Mouse (Mus musculus) C2C12 (cell line): ENCODE data around the gene Glod4. TPM values are rescaled to one million over a fixed set of nuclear protein-coding genes. Genes with fewer than 3 reads are reported as not detected.

ENCODE experiments used
- H3K27me3 ChIP-seq: one replicate; pipeline ENCODE4 v1.6.1; 2011; ENCODE audit not compliant: control insufficient read depth, insufficient read depth, insufficient read length
- H3K36me3 ChIP-seq: one replicate; pipeline ENCODE4 v1.6.1; 2011; ENCODE audit not compliant: control insufficient read depth, insufficient read depth
- H3K4me3 ChIP-seq: one replicate; pipeline ENCODE4 v1.5.1; 2011; ENCODE audit warnings: mild to moderate bottlenecking, control low read depth; ENCODE audit not compliant: poor library complexity, insufficient read depth, severe bottlenecking
- H3K79me2 ChIP-seq: one replicate; pipeline ENCODE4 v1.6.1; 2011; ENCODE audit not compliant: control insufficient read depth, insufficient read depth
- H3K79me3 ChIP-seq: one replicate; pipeline ENCODE4 v1.6.1; 2011; ENCODE audit warnings: low read depth, control low read depth
- H3ac ChIP-seq: one replicate; pipeline ENCODE3; 2011; ENCODE audit warnings: low read depth; ENCODE audit not compliant: control insufficient read depth, insufficient read length
- CEBPB ChIP-seq: IDR thresholded peaks from one replicate; pipeline ENCODE4 v1.6.1; 2011; ENCODE audit warnings: low read depth, mild to moderate bottlenecking, control low read depth, moderate library complexity
- CTCF ChIP-seq: IDR thresholded peaks from one replicate; pipeline ENCODE4 v1.5.1; 2011; ENCODE audit not compliant: control insufficient read depth, insufficient read depth, insufficient read length
- FOSL1 ChIP-seq: IDR thresholded peaks from one replicate; pipeline ENCODE4 v1.8.0; 2011; ENCODE audit warnings: mild to moderate bottlenecking, low read length; ENCODE audit not compliant: poor library complexity, insufficient read depth, severe bottlenecking
- MAX ChIP-seq: IDR thresholded peaks from one replicate; pipeline ENCODE4 v1.6.1; 2011; ENCODE audit warnings: mild to moderate bottlenecking, control low read depth
- MYOD1 ChIP-seq: IDR thresholded peaks from one replicate; pipeline ENCODE4 v1.6.1; 2011; ENCODE audit warnings: low read depth; ENCODE audit not compliant: control insufficient read depth, insufficient read length
- MYOG ChIP-seq: IDR thresholded peaks from one replicate; pipeline ENCODE4 v1.6.1; 2011; ENCODE audit not compliant: control insufficient read depth, insufficient read length; ENCODE audit errors: extremely low read depth
- USF1 ChIP-seq: IDR thresholded peaks from one replicate; pipeline ENCODE4 v1.6.1; 2011; ENCODE audit warnings: low read depth, mild to moderate bottlenecking, control low read depth, moderate library complexity
- polyA plus RNA-seq: library from polyadenylated mRNA; unstranded; fragments of >200 nt; fragmentation: generic; extraction: Trizol; gene quantifications from one replicate; pipeline ENCODE4 v1.2.1, GENCODE M21; 2012; ENCODE audit warnings: missing spikeins

Gene Glod4
- polyA plus RNA-seq, 1 experiment = 34.2 TPM

DNA sequence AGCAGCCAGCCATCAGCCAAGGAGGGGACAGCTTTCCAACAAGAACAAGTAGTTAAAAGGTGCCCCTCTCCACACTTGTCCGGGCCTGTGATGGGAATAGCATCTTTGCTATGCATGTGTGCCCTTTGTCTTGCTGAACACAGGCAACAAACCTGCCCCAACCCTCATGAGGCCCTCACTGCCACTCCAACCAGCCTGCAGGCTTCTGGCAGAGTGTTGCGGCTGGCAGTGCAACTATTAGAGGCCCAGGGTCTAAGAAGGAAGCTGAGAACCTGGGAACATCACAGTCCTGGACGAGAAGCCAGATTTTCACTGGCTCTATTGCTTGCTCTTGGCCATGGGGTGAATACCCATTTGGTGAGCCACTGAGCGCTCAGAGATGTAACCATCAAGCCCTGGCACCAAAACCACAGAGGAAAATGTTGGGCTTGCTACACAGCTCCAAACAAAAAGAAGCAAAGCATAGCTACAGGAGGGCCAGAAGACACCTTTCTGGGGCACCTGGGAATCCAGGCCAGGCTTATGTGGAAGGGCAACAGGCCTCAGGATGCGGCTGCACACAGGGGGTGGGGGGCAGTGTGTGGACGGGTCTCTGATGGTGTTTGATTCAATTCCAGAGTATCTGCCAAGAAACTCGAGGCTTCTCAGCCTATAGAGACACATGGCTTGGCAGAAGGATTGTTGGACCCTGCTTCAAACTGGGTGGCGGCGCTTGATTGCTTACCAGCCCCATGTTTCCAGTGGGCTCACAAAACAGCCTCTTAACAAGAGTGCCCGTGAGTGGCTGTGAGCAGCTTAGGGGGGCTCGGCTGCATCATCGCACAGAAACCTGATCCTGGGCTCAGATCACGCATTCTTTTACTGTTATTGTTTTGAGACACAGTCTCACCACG is 35.7 kb upstream of the Glod4 start:
- Histone ChIP-seq H3K79me3 (peaks cover 16% of the 10 kb centered on the region), H3ac (no peak overlapping the region), H3K4me3 (no peak overlapping the region), H3K79me2 (peaks cover 25% of the 10 kb centered on the region), H3K27me3 (no peaks in the 10 kb centered on the region), H3K36me3 (peaks cover 5% of the 10 kb centered on the region)
- TF ChIP-seq CEBPB = no peak
- TF ChIP-seq MAX = no peak
- TF ChIP-seq USF1 = no peak
- no peak for TF ChIP-seq FOSL1
- TF ChIP-seq MYOD1 = no peak
- TF ChIP-seq MYOG = no peak
- no peak for TF ChIP-seq CTCF

DNA sequence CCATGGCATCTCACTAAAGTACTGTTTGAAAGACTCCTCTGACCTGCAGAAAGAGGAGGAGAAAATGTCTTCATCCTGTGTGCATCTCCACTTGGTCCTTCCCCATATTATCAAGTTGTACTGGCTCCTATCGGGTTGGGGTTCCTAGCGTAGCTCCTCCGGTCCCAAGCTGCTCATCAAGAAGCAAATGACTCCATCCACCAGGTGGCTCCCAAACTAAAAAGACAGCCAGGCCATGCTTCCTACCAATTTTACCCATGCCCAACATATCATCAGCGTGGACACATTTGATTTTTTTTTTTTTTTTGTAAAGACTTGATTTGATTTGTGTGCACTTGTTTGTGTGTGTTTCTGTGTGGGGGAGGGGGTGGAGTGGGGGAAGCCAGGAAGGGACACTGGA is 28.9 kb upstream of the Glod4 start:
- Histone ChIP-seq H3K79me3 (no peaks in the 10 kb centered on the region), H3K36me3 (peaks cover 23% of the 10 kb centered on the region), H3K79me2 (no peaks in the 10 kb centered on the region), H3K4me3 (no peak overlapping the region), H3ac (no peak overlapping the region), H3K27me3 (no peaks in the 10 kb centered on the region)
- TF ChIP-seq MYOG = no peak
- TF ChIP-seq CTCF = no peak
- no peak for TF ChIP-seq MAX
- TF ChIP-seq USF1 = no peak
- no peak for TF ChIP-seq CEBPB
- TF ChIP-seq FOSL1 = no peak

GRCm38 (mm10) chr11:76268521-76269065 is 25.1 kb upstream of the Glod4 start:
- TF ChIP-seq CTCF (no peak), CEBPB (no peak), MYOD1 (no peak), USF1 (no peak), MYOG (no peak), MAX (no peak), FOSL1 (no peak)
- Histone ChIP-seq H3K36me3 (peaks cover 32% of the 10 kb centered on the region), H3ac (no peak overlapping the region), H3K79me3 (no peaks in the 10 kb centered on the region), H3K79me2 (no peaks in the 10 kb centered on the region), H3K4me3 (no peak overlapping the region), H3K27me3 (no peaks in the 10 kb centered on the region)

DNA sequence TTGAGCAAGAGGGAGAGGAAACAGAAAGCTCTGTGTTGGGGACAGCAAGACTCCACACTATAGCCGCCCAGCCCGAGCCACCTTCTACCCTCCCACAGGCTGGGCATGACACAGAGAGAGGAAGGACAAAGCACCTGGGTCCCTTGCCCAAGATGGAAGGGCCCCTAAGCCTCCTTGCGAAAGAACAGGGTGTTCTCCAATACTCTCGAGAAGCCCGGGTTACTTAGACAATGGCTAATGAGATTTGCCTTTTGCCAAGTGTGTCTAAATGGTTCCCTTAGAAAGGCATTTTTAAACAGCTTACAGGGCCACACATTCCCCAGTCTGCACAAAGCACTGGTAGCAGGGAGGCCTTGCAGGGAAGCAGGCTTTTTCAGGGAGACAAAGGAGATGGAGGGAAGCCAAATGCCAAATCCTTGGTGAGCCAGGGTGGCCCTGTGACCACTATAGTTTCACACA is 24.5 kb upstream of the Glod4 start:
- peaks cover 29% of the 10 kb centered on the region for H3K36me3 ChIP-seq
- TF ChIP-seq CEBPB (no peak), MYOD1 (no peak), USF1 (no peak), CTCF (no peak), FOSL1 (no peak), MYOG (no peak), MAX (no peak)
- no peaks in the 10 kb centered on the region for H3K79me3 ChIP-seq
- no peaks in the 10 kb centered on the region for H3K79me2 ChIP-seq
- H3K27me3 ChIP-seq = no peaks in the 10 kb centered on the region
- H3ac ChIP-seq = no peak overlapping the region
- no peak overlapping the region for H3K4me3 ChIP-seq

GRCm38 (mm10) chr11:76267550-76267949 is 24.0 kb upstream of the Glod4 start:
- Histone ChIP-seq H3K79me2 (no peaks in the 10 kb centered on the region), H3ac (no peak overlapping the region), H3K79me3 (no peaks in the 10 kb centered on the region), H3K36me3 (peaks cover 26% of the 10 kb centered on the region), H3K4me3 (no peak overlapping the region), H3K27me3 (no peaks in the 10 kb centered on the region)
- no peak for TF ChIP-seq MAX
- TF ChIP-seq CEBPB = no peak
- TF ChIP-seq MYOG = no peak
- TF ChIP-seq FOSL1 = no peak
- no peak for TF ChIP-seq USF1
